Mouse (Mus musculus) liver, embryonic 15.5 days (tissue): ENCODE results near the gene Tor3a. TPM values are rescaled to one million over a fixed set of nuclear protein-coding genes. Genes with fewer than 3 reads are reported as not detected.

ENCODE experiments used
- ATAC-seq: fragments of 200-750 bp; cut with Nextera tagmentation; 2 replicates; pipeline ENCODE4 v1.8.0; 2017; ENCODE audit warnings: moderate number of reproducible peaks, mild to moderate bottlenecking, moderate library complexity; ENCODE audit not compliant: insufficient read depth
- H3K27ac ChIP-seq: fragments of 300-500 bp; sonication (generic); replicated peaks from 2 replicates; pipeline ENCODE4 v1.5.1; 2015; ENCODE audit warnings: mild to moderate bottlenecking, inconsistent platforms
- H3K27me3 ChIP-seq: fragments of 300-500 bp; sonication (generic); 2 replicates; pipeline ENCODE4 v1.6.1; 2015; ENCODE audit warnings: mild to moderate bottlenecking, inconsistent platforms
- H3K36me3 ChIP-seq: fragments of 300-500 bp; sonication (generic); replicated peaks from 2 replicates; pipeline ENCODE4 v1.6.1; 2015; ENCODE audit warnings: moderate library complexity, mild to moderate bottlenecking, inconsistent platforms
- H3K4me1 ChIP-seq: fragments of 300-500 bp; sonication (generic); replicated peaks from 2 replicates; pipeline ENCODE4 v1.6.1; 2015; ENCODE audit warnings: inconsistent platforms
- H3K4me2 ChIP-seq: fragments of 300-500 bp; sonication (generic); 2 replicates; pipeline ENCODE4 v1.6.1; 2015; ENCODE audit warnings: moderate library complexity, mild to moderate bottlenecking, inconsistent platforms
- H3K4me3 ChIP-seq: fragments of 300-500 bp; sonication (generic); replicated peaks from 2 replicates; pipeline ENCODE4 v1.5.1; 2015; ENCODE audit warnings: mild to moderate bottlenecking, inconsistent platforms
- H3K9ac ChIP-seq: fragments of 300-500 bp; sonication (generic); 2 replicates; pipeline ENCODE4 v1.6.1; 2015; ENCODE audit warnings: moderate library complexity, mild to moderate bottlenecking, inconsistent platforms
- H3K9me3 ChIP-seq: fragments of 300-500 bp; sonication (generic); replicated peaks from 2 replicates; pipeline ENCODE4 v1.6.1; 2016; ENCODE audit warnings: inconsistent platforms
- WGBS: fragments of 180-500 bp; shearing (Covaris S2); methylation state at CpG from one replicate; pipeline ENCODE4 v1.1.7; 2015; ENCODE audit warnings: mixed read lengths; ENCODE audit not compliant: insufficient replicate concordance; 5-methylcytosine and 5-hydroxymethylcytosine counted together
- polyA plus RNA-seq: library from polyadenylated mRNA; unstranded; fragments of >200 nt; fragmentation: Nextera tagmentation; extraction: Ambion mirVana; gene quantifications from 2 replicates; pipeline ENCODE4 v1.2.1, GENCODE M21; 2015

Tor3a gene
- polyA plus RNA-seq, 1 experiment from 2014 or later, result 4.4 TPM

DNA sequence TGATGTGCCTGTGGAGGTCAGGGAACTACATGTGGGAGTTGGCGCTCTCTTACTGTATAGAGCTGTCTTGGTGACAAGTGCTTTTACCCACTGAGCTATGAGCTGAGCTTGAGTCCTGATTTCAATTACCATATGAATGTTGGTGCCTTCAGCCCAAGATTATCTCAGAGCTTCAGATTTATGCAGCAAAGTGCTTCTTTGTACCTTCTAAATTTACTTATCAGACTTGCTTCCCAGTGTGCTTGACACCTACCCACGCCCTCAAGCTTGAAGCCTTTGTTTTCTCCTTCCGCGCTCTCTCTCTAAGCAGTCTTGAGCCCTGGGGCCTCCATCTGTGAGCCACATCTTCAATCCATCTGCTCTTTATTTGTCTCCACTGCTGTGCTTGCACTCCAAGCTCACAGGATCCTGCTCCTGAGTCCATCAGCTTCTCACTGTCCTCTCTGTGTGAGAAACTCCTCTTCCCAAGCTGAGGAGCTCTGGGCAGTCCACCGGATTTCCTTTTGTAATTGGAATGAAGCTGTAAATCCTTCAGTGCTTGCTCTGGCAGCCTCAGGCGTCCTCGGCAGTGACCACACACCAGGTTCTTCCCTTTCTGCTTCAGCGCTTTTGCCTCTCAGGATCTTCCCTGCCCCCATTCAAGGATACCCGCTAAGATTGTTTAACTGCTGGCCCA is 60.2 kb downstream of the Tor3a start:
- H3K27me3 ChIP-seq, result no peaks in the 10 kb centered on the region
- H3K9me3 ChIP-seq, result no peaks in the 10 kb centered on the region
- H3K36me3 ChIP-seq, result no peaks in the 10 kb centered on the region
- H3K27ac ChIP-seq, result no peak overlapping the region
- WGBS, result 34% methylated on average over 9 of the region's 9 CpGs
- H3K4me3 ChIP-seq, result no peak overlapping the region
- H3K4me1 ChIP-seq, result peaks cover 57% of the 10 kb centered on the region
- ATAC-seq, result no peak
- no peak overlapping the region for H3K4me2 ChIP-seq
- no peak overlapping the region for H3K9ac ChIP-seq

GRCm38 (mm10) chr1:156610257-156610656 is 63.9 kb downstream of the Tor3a start:
- WGBS, result 21% methylated on average over 1 of the region's 1 CpGs
- no peak for ATAC-seq
- no peak overlapping the region for H3K4me2 ChIP-seq

DNA sequence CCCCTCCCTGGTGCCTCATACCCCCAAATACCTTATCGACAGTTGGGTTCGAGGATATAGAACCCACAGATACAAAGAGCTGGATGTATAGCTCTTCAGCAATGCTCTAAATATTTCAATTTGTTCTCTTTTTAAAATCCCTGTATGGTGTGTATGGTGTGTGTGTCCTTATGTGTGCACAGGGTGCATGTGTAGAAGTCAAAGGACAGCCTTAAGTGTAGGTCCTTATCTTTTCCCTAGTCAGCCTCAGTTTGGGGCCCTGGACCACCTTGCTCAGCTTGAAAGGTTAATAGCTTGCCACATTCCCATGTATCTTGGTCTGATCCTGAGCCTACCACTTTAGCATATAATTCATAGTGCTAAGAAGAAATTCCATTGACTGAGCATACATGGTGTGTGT is 65.7 kb downstream of the Tor3a start:
- H3K4me3 ChIP-seq, result no peak overlapping the region
- H3K9ac ChIP-seq, result no peak overlapping the region
- H3K36me3 ChIP-seq, result no peaks in the 10 kb centered on the region
- 78% methylated on average over 2 of the region's 2 CpGs for WGBS
- H3K27me3 ChIP-seq, result no peaks in the 10 kb centered on the region
- H3K27ac ChIP-seq, result no peak overlapping the region
- no peak overlapping the region for H3K4me2 ChIP-seq
- H3K4me1 ChIP-seq, result peaks cover 20% of the 10 kb centered on the region
- ATAC-seq, result no peak
- H3K9me3 ChIP-seq, result no peaks in the 10 kb centered on the region

More at GRCm38 (mm10) chr1:156610257-156610656, 63.9 kb downstream of the Tor3a start:
- H3K27me3 ChIP-seq, result no peaks in the 10 kb centered on the region
- no peaks in the 10 kb centered on the region for H3K9me3 ChIP-seq
- no peak overlapping the region for H3K27ac ChIP-seq
- H3K4me1 ChIP-seq, result peaks cover 28% of the 10 kb centered on the region
- H3K9ac ChIP-seq, result no peak overlapping the region
- no peaks in the 10 kb centered on the region for H3K36me3 ChIP-seq
- no peak overlapping the region for H3K4me3 ChIP-seq

DNA sequence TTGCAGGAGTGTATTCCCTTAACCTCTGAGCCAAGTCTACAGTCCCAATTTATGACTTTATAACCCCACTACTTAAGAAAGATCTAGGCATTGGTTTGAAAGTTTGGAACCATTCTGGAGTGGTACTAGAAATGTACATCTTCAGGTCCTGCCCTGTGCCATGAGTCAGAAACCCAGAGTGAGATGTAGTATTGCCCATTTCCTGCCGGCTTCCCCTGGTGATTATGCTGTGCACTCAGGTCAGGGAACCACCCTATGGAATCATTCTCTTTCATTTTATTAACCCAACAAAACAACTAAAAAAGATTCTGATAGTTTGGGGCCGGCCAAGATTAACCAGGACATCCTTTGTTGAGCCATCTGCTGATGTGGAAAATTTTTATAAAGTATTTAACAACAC is 68.2 kb downstream of the Tor3a start:
- 66% methylated on average over 2 of the region's 2 CpGs for WGBS
- H3K4me2 ChIP-seq, result no peak overlapping the region
- no peaks in the 10 kb centered on the region for H3K27me3 ChIP-seq
- H3K9ac ChIP-seq, result no peak overlapping the region
- H3K4me3 ChIP-seq, result no peak overlapping the region
- peaks cover 20% of the 10 kb centered on the region for H3K4me1 ChIP-seq
- H3K36me3 ChIP-seq, result no peaks in the 10 kb centered on the region
- no peak overlapping the region for H3K27ac ChIP-seq
- no peak for ATAC-seq
- H3K9me3 ChIP-seq, result no peaks in the 10 kb centered on the region

- H3K9ac ChIP-seq, result no peak overlapping the region
- H3K9me3 ChIP-seq, result no peaks in the 10 kb centered on the region
- no peak overlapping the region for H3K27ac ChIP-seq
- H3K4me2 ChIP-seq, result no peak overlapping the region
- no peak overlapping the region for H3K4me3 ChIP-seq
- 0 out of 2 replicates have a peak, but pooled peaks have one; percentile 25 for ATAC-seq
- H3K27me3 ChIP-seq, result no peaks in the 10 kb centered on the region
- 54% methylated on average over 12 of the region's 12 CpGs for WGBS
- H3K4me1 ChIP-seq, result peaks cover 19% of the 10 kb centered on the region
- no peaks in the 10 kb centered on the region for H3K36me3 ChIP-seq
Measured at GRCm38 (mm10) chr1:156605094-156605866, 68.9 kb downstream of the Tor3a start.

Other genes with a start within 250 kb of the Tor3a start
- 20.5 and 22.3 TPM in 2 replicates for gene Soat1, start 200.0 kb downstream of the Tor3a start, polyA plus RNA-seq
- 0.06 and 0.17 TPM in 2 replicates for gene Gm10031, start 150.3 kb downstream of the Tor3a start, polyA plus RNA-seq
- 0.90 and 0.94 TPM in 2 replicates for gene Abl2, start 115.6 kb downstream of the Tor3a start, polyA plus RNA-seq
- gene Fam20b, start 44.7 kb upstream of the Tor3a start, polyA plus RNA-seq, result 9.2 and 9.3 TPM in 2 replicates
- 0.69 and 0.78 TPM in 2 replicates for gene Angptl1, start 164.2 kb upstream of the Tor3a start, polyA plus RNA-seq